Mouse (Mus musculus): ENCODE measurements around the gene Clstn2.

The Clstn2 gene

GRCm38 (mm10) chr9:97950378-97951006 lies 82.5 kb downstream of the Clstn2 start:
- no peak for DNase-seq

GRCm38 (mm10) chr9:97919326-97919725 lies 113.7 kb downstream of the Clstn2 start:
- DNase-seq = no peak

GRCm38 (mm10) chr9:97891415-97891814 lies 141.6 kb downstream of the Clstn2 start:
- DNase-seq = no peak

- DNase-seq = no peak
Observed at GRCm38 (mm10) chr9:97883336-97883735, 149.6 kb downstream of the Clstn2 start.

- no peak for DNase-seq
Observed at GRCm38 (mm10) chr9:97867013-97867700, 165.8 kb downstream of the Clstn2 start.

- DNase-seq = no peak
Observed at GRCm38 (mm10) chr9:97852859-97853258, 180.1 kb downstream of the Clstn2 start.

GRCm38 (mm10) chr9:97847873-97848838 lies 184.8 kb downstream of the Clstn2 start:
- peak; percentile 42 for DNase-seq

GRCm38 (mm10) chr9:97842054-97842453 lies 190.9 kb downstream of the Clstn2 start:
- DNase-seq = no peak

- no peak for DNase-seq
Observed at GRCm38 (mm10) chr9:97831216-97831615, 201.8 kb downstream of the Clstn2 start.

GRCm38 (mm10) chr9:97829919-97830318 lies 203.1 kb downstream of the Clstn2 start:
- no peak for DNase-seq

- no peak for DNase-seq
Observed at GRCm38 (mm10) chr9:97827689-97828088, 205.3 kb downstream of the Clstn2 start.

- DNase-seq = no peak
Observed at GRCm38 (mm10) chr9:97826077-97826947, 206.7 kb downstream of the Clstn2 start.

GRCm38 (mm10) chr9:97817116-97817515 lies 215.9 kb downstream of the Clstn2 start:
- no peak for DNase-seq

- no peak for DNase-seq
Observed at GRCm38 (mm10) chr9:97816143-97816805, 216.7 kb downstream of the Clstn2 start.

- DNase-seq = peak; percentile 42
Observed at GRCm38 (mm10) chr9:97813157-97813556, 219.8 kb downstream of the Clstn2 start.

GRCm38 (mm10) chr9:97807031-97807430 lies 225.9 kb downstream of the Clstn2 start:
- DNase-seq = no peak

- no peak for DNase-seq
Observed at GRCm38 (mm10) chr9:97793661-97794060, 239.3 kb downstream of the Clstn2 start.

GRCm38 (mm10) chr9:97788151-97788670 lies 244.8 kb downstream of the Clstn2 start:
- DNase-seq = no peak

- no peak for DNase-seq
Observed at GRCm38 (mm10) chr9:97780032-97780616, 252.9 kb downstream of the Clstn2 start.

- no peak for DNase-seq
Observed at GRCm38 (mm10) chr9:97775770-97776169, 257.2 kb downstream of the Clstn2 start.

GRCm38 (mm10) chr9:97774991-97775390 lies 258.0 kb downstream of the Clstn2 start:
- DNase-seq = no peak
